Mouse (Mus musculus) layer of hippocampus, adult 2 months (tissue): Measurements from ENCODE around the gene Mrpl51. TPM values are rescaled to one million over a fixed set of nuclear protein-coding genes. Genes with fewer than 3 reads are reported as not detected.

Source experiments
- DNase-seq, 2 experiments: peaks; one replicate each; pipeline ENCODE4 v3.0.0; 2022; ENCODE audit warnings: low spot score in 2 of 2
- H3K27ac ChIP-seq: fragments of 200-600 bp; 2 replicates; pipeline ENCODE4 v1.8.1; 2022
- H3K4me3 ChIP-seq: fragments of 200-600 bp; 2 replicates; pipeline ENCODE4 v1.8.1; 2022; ENCODE audit warnings: mild to moderate bottlenecking
- CTCF ChIP-seq: fragments of 200-600 bp; conservative IDR thresholded peaks from 2 replicates; pipeline ENCODE4 v1.8.1; 2022; ENCODE audit warnings: antibody characterized with exemption, mild to moderate bottlenecking, moderate library complexity
- total RNA-seq, 2 experiments: library from RNA; stranded (reverse); gene quantifications; 2 replicates each; pipeline ENCODE4 v1.2.3; 2021

Mrpl51 gene
- total RNA-seq, 2 experiments from 2014 or later = 70.8 to 75.3 TPM

- peak overlapping the region; percentile 98 for H3K27ac ChIP-seq
- DNase-seq = peak; percentile 39 to 58
- peak overlapping the region; percentile 99 for H3K4me3 ChIP-seq
- no peak for TF ChIP-seq CTCF
These were observed 27.6 kb upstream of the Mrpl51 start for GRCm38 (mm10) chr6:125163801-125164657.

DNA sequence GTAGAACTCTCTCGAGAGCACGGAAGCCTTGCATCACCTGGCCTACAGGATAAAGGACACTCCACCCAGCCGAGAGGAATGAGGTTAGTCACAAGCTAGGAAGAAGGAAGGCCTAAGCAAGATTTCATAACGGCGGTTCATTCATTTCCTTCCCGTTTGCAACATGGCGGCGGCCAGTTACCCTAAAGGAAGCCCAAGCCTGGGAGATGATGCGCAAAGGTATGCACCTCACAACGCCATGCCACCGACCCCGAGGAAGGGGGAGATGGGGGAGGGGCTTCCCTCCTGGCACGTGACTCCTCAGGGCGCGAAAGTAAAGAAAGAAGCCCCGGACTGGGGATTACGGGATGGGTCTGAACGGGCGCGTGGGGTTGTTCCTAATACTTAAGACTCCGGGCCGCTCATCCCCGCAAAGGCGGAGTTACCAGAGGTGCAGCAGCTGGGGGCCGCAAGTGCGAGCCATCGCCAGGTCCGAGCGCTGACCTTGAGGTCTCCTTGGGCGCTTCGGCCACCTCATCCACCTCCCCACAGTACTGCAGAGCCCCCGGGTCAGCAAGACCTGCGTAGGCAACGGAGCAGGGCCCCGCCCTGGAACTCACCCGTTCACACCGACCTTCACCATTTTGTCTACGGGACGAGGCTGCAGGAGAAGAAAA lies 26.8 kb upstream of the Mrpl51 start:
- TF ChIP-seq CTCF = no peak
- Histone ChIP-seq H3K4me3 (peak overlapping the region; percentile 99), H3K27ac (peak overlapping the region; percentile 98)
- DNase-seq = peak in 1 of 2 experiments; percentile 57

DNA sequence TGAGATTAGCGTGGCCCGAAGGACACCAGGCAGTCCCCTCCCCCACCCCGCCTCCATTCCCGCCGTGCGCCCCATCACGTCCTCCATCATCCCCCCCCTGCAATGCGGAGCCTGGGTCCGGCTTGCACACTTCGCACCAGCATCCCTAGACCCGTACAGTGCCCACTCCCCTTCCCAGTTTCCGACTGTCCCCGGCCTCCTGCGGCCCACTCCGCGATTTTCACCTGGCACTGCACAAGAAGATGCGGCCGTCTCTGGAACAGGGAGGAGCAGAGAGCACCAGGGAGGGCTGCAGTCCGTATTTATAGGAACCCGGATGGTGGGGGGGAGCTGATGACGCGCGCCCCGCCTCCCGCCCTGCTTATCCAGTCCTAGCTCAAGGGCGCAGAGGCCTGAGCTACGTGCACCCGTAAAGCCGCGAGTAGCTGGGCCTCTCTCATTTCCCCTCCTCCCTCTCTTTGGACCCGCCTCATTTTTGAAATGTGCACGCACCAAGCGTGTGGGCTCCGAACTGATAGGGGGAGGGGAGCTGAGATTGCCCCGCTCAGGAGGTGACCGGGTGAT lies 26.2 kb upstream of the Mrpl51 start:
- Histone ChIP-seq H3K27ac (peak overlapping the region; percentile 98), H3K4me3 (peak overlapping the region; percentile 99)
- DNase-seq = peak; percentile 97 to 98
- no peak for TF ChIP-seq CTCF

GRCm38 (mm10) chr6:125166051-125166751 lies 25.4 kb upstream of the Mrpl51 start, which contains the start of gene Gapdh:
Gene Gapdh (minus strand): TSS chr6:125166467.
- peak within 1 kb of the TSS; percentile 99 for H3K4me3 ChIP-seq
- H3K27ac ChIP-seq = peak within 1 kb of the TSS; percentile 98
- TF ChIP-seq CTCF = no peak
- no peak for DNase-seq

DNA sequence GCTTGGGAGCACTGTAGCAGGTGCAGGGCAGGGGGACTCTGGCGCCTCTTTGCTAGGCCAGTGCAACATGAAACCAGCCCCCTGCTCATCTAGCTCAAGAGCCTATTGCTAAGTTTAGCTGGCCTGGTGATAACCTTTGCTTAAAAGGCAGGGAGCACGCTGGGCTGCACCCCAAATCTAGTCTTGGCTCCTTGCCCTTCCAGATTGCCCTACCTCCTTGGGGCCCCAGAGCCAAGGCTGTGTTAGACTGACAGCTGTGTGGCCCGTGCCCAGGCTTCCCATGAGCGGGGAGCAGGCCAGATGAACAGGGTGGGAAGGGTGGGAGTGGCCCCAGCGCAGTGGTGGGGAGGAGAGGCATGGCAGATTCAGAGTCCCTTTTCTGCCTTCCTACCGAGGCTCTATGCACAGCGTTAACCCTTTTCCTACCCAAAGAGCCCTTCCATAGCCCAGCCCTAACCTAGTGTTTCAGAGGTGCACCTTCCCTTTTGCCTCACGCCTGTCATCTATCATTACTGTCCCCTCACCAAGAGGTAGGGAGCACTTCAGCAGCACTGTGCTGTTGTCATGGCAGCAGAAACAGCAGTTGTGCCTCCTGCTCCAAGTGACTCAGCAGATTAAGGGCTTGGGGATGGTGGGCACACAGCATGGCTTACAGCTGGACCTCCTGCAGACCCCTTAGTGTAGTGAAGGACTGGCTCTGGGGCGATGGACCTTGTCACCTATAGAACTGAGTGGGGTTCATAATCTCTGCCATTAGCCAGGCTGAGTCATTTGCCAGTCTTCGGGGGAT lies 24.5 kb upstream of the Mrpl51 start:
- no peak for TF ChIP-seq CTCF
- Histone ChIP-seq H3K27ac (peak overlapping the region; percentile 98), H3K4me3 (peak overlapping the region; percentile 99)
- DNase-seq = peak; percentile 49 to 67

DNA sequence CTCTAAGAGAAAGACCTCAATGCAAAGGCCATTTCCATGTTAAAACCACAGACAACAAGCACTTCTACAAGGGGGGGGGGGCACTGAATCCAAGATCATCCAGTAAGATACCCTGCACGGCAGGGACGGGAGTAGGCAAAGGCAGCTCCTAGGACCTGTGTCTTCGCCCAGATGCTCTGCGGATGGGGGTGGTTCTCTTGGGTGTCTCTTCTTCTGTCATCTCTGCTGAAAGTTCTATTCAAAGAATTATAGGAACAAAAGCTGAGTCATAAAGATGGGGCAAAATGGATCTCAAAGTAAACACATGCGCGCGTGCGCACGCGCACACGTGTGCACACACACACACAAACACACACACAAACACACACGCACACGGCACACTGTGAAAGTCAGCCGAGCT lies 23.5 kb upstream of the Mrpl51 start:
- Histone ChIP-seq H3K27ac (peak overlapping the region; percentile 98), H3K4me3 (no peak overlapping the region)
- TF ChIP-seq CTCF = no peak
- no peak for DNase-seq

DNA sequence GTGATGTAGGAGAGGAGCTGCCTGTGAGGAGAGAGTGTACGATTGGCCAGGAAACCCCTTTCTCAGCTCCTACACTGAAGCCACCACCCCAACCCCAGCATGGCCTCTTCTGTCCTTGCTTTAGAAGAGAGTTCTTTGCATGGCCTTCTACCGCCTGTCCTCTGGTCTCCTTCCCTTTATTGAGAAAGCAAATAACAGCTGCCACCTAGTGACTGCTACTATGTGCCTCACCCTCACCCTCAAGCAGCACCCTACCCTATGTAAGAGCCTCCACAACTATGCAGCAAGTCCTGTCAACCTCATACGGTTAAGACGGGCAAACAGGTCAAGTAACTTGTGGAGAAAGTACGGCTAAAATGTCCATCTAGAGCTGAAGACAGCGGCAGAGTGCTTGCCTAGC lies 21.4 kb upstream of the Mrpl51 start:
- Histone ChIP-seq H3K4me3 (no peak overlapping the region), H3K27ac (no peak overlapping the region)
- no peak for DNase-seq
- peak; percentile 62 for TF ChIP-seq CTCF

DNA sequence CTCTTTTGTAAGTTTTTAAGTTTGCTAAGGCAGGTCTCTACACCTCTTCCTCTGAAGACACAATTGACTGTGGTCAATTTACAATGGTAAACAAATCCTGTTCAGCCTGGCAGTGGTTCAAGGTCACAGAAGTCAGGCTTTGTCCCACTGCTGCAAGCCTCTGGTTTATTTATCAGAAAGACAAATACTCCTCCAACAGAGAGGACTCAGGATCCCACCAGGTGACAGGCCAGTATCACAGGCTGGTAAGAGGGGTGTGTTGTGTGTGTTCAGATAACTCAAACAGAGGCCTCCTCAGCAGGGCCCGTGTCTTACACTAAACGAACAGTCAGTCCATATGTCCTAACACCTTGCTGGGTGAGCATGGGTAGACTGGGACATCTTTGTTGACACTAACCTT lies 19.1 kb upstream of the Mrpl51 start:
- Histone ChIP-seq H3K4me3 (no peak overlapping the region), H3K27ac (no peak overlapping the region)
- no peak for TF ChIP-seq CTCF
- DNase-seq = no peak

GRCm38 (mm10) chr6:125173256-125173655 lies 18.3 kb upstream of the Mrpl51 start:
- no peak for DNase-seq
- H3K27ac ChIP-seq = no peak overlapping the region
- H3K4me3 ChIP-seq = no peak overlapping the region
- TF ChIP-seq CTCF = no peak

DNA sequence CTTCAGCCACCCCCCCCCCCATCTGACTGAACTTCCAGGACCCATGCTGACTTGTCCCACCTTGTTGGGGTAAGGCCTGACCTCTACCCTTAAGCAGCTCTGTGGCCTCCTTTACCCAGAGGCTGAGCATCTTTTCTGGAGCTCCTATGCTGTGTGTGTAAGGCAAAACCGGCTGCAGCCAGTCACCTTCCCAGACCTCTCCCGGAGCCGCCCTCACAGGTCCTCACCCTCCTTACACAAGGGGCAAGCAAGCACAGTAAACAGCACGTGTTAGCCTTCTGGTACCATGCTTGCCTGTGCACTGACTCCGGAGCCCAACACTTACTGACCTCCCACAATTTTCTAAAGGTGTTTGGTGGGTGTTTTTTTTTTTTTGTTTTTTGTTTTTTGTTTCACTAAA lies 16.1 kb upstream of the Mrpl51 start:
- Histone ChIP-seq H3K27ac (no peak overlapping the region), H3K4me3 (no peak overlapping the region)
- DNase-seq = no peak
- no peak for TF ChIP-seq CTCF

GRCm38 (mm10) chr6:125179601-125180000 lies 12.0 kb upstream of the Mrpl51 start:
- no peak overlapping the region for H3K4me3 ChIP-seq
- no peak overlapping the region for H3K27ac ChIP-seq
- no peak for DNase-seq
- TF ChIP-seq CTCF = no peak

DNA sequence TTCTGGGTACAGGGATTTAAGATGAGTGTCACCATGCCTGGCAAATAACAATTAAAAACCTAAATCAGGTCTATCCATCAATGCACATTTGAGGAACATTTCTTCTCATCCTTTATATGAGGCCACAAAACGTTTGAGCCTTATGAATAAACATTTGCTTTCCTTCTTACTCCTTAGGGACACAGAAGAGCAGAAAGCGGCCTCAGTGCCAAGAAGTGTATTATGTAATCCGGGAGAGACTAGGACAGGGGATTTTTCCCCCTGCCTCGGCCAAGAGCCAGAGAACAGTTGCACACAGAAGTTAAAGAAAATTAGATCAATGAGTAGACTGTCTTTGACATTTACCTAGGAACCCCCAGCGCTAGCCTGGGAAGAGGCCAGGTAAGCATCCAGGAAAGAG lies 9.5 kb upstream of the Mrpl51 start:
- DNase-seq = no peak

More for the DNA sequence above, 9.5 kb upstream of the Mrpl51 start:
- Histone ChIP-seq H3K27ac (peak overlapping the region; percentile 53; the same call in 1 of the 2 replicates), H3K4me3 (no peak overlapping the region)
- no peak for TF ChIP-seq CTCF
